Comparison of ENCODE assay signal across 16 mouse cellular contexts in the genomic region with DNA sequence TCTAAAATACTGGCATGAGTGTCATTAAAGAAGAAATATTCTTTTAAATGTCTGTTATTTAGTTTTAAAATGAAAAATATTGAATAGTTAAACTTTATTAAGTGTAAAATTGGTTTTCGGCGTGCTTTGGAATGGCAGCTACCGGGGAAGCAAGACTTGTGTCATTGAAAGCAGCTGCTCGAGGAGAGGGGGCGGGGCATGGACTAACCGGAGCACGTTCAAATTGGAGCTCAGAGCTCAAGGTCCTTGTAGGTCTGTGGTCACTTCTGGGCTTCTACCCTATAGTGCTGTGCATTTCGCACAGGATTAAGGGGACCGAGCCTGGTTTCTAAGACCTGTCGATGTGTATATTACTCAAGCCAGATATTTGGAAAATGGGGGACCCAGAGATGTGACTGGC.
DNase-seq lines count a peak whose midpoint lies in the region; ATAC-seq and TF ChIP-seq lines count a peak whose summit lies in the region.
"Had no signal": no experiment of that assay in that cellular context is flagged by ENCODE, and none has a peak within 500 bp of the region (broad histone marks: within the 10 kb centered on the region; RNA-seq: fewer than 3 reads in every experiment).

No protein-coding gene starts in this region.

- H3K4me3 ChIP-seq in lung, embryonic 15.5 days = no peak overlapping the region
- H3K4me3 ChIP-seq in gastrocnemius, adult 2 months = peak overlapping the region; percentile 60
- H3K4me3 ChIP-seq: forebrain, embryonic 15.5 days; hindbrain, embryonic 13.5 days; megakaryocyte, embryonic 14.5 days had no signal

- WGBS in lung, embryonic 15.5 days = 47% methylated on average over 10 of the region's 10 CpGs

- H3K36me3 ChIP-seq in lung, embryonic 15.5 days = no peaks in the 10 kb centered on the region
- H3K36me3 ChIP-seq: forebrain, embryonic 15.5 days; hindbrain, embryonic 13.5 days had no signal

- H3K4me1 ChIP-seq in lung, embryonic 15.5 days = peaks cover 18% of the 10 kb centered on the region
- H3K4me1 ChIP-seq: forebrain, embryonic 15.5 days; megakaryocyte, embryonic 14.5 days had no signal

- H3K9me3 ChIP-seq in lung, embryonic 15.5 days = no peaks in the 10 kb centered on the region
- H3K9me3 ChIP-seq: forebrain, embryonic 15.5 days; hindbrain, embryonic 13.5 days had no signal

- no peak overlapping the region for H3K27ac ChIP-seq in lung, embryonic 15.5 days
- H3K27ac ChIP-seq in gastrocnemius, adult 2 months = peak overlapping the region; percentile 28; the same call in 1 of the 2 replicates
- H3K27ac ChIP-seq: forebrain, embryonic 15.5 days; hindbrain, embryonic 13.5 days; liver, embryonic 14.5 days had no signal

- no peak for TF ChIP-seq CTCF in gastrocnemius, adult 2 months (IDR thresholded peaks at IDR 0.05)

- H3K27me3 ChIP-seq in lung, embryonic 15.5 days = no peaks in the 10 kb centered on the region
- H3K27me3 ChIP-seq: forebrain, embryonic 15.5 days; hindbrain, embryonic 13.5 days; megakaryocyte, embryonic 14.5 days had no signal

- peak; percentile 27; the same call in 1 of the 2 replicates for ATAC-seq in lung, embryonic 15.5 days (ENCODE audit: borderline replicate concordance, extremely low read depth, low FRiP score, low TSS enrichment)
- ATAC-seq: forebrain, embryonic 15.5 days had no signal

- DNase-seq in heart, adult 8-10 months (ENCODE audit: low spot score) = peak; percentile 15
- DNase-seq in heart, postnatal 4 days = no peak
- DNase-seq in lung, postnatal 4 days = no peak
- DNase-seq in gastrocnemius, adult 2 months = peak; percentile 62
- peak; percentile 28 for DNase-seq in lung, postnatal 10 days
- no peak for DNase-seq in retina, embryonic 14.5 days (ENCODE audit: low spot score)
- DNase-seq in cerebellum, adult 9-11 months = no peak
- DNase-seq: adrenal gland, postnatal 10 days; kidney, adult 18-20 months; layer of hippocampus, adult 9-11 months; right cerebral cortex, adult 18-20 months had no signal

- intact Hi-C loops in gastrocnemius, adult 2 months (cut with DNase I) = no loop called here

- H3K4me2 ChIP-seq in lung, embryonic 15.5 days = no peak overlapping the region
- H3K4me2 ChIP-seq: forebrain, embryonic 15.5 days; hindbrain, embryonic 13.5 days had no signal

- no peak overlapping the region for H3K9ac ChIP-seq in lung, embryonic 15.5 days
- H3K9ac ChIP-seq: forebrain, embryonic 15.5 days; hindbrain, embryonic 13.5 days; liver, embryonic 14.5 days had no signal

Comparison
In these comparisons a context has a peak if more than half of its experiments do, and no peak if none do; other contexts are left out.
1. DNase-seq: peak in heart, adult 8-10 months (single experiment), gastrocnemius, adult 2 months (single experiment) and lung, postnatal 10 days (single experiment); none in heart, postnatal 4 days (single experiment), lung, postnatal 4 days (0 of 2), retina, embryonic 14.5 days (single experiment) and cerebellum, adult 9-11 months (single experiment).